Mouse (Mus musculus) CD4-positive, CD25-positive, alpha-beta regulatory T cell, adult 4 months (primary cell): Measurements from ENCODE around the gene Tk2. TPM values are rescaled to one million over a fixed set of nuclear protein-coding genes. Genes with fewer than 3 reads are reported as not detected.

Experiments used
- ATAC-seq: one replicate; pipeline ENCODE4 v1.8.0; 2017
- polyA plus RNA-seq, 2 experiments: library from polyadenylated mRNA; unstranded; fragments of 100-300 nt; shearing (Covaris generic); gene quantifications; one replicate each; pipeline ENCODE4 v1.2.1; 2017

The Tk2 gene
- polyA plus RNA-seq, 2 experiments from 2014 or later, result 41.8 to 62.5 TPM

DNA sequence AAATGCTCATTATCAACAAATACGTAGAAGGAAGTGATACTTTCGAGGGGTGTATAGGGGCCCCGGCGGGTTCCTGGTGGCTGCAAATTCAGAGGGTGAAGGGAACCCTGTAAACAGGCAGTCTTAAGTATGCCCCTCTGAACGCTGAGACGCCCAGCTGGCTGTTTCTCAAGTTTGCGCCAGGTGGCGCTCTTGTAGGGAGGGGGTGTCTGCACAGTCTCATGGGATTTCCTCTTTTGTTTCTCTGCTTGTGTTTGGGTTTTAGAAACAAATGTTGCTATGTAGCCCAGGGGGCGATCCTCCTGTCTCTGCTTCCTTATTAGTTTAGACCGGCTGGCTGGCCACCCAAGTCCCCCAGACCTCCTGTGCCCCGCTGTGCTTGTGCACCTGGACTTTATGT, 29.3 kb downstream of the Tk2 start:
- peak; percentile 86 for ATAC-seq

DNA sequence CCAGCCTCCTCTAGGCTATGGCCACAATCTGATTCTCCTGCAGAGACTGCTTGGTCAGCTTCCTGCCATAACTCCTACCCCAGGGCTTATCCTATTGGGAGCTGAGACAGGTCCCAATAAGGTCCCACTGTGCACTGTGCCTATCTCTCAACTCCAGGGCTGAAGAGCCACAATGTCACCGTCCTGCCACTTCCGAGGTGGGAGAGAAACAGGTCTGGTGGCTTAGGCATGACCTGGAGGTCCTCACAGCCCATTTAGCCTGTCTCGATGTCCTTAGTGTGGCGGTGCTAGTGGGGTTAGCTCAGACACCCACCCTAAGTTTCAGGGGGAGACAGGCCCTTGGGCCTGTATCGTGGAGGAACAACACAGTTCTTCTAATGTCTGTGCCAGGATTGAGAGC, 30.8 kb downstream of the Tk2 start:
- no peak for ATAC-seq

GRCm38 (mm10) chr8:104205292-104205691, 43.1 kb downstream of the Tk2 start:
- ATAC-seq, result no peak

GRCm38 (mm10) chr8:104202320-104202719, 46.0 kb downstream of the Tk2 start:
- no peak for ATAC-seq

DNA sequence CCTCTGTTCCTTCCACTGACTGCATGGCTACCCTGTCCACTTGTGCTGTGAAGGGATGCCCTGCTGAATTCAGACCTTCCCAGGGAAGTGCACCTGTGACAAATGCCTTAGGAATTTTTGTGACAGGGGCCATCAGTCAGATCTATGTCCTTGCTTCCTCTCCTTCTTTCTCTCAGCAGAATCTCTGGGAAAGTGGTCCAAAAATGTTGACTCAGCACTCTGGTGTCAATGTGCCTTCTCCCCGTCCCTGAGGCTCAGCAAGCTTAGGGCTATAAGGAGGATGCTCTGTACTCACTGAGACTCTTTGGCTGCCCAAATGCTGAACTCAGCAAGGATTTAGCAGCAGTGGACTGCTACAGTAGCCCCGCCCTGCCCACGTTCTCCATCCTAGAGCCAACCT, 46.7 kb downstream of the Tk2 start:
- no peak for ATAC-seq

DNA sequence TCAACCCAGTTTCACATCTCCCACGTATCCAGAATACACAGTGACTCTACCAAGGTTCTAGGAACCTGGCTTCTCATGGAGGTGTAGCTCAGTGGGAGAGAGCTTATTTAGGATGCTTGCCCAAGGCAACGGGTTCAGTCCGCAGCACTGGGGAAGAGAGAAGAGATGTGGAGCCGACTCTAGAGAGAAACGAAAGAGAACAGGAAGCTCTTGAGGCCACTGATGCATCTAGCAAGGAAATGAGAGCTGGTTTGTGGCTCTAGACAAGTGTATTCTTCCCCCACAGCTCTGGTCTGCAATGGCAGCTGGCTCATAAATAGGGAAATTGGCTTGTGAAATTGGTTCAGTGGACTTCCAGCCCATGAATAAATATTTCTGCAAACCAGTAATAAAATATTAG, 48.6 kb downstream of the Tk2 start:
- no peak for ATAC-seq

GRCm38 (mm10) chr8:104191496-104191895, 56.9 kb downstream of the Tk2 start:
- ATAC-seq, result peak; percentile 65

- no peak for ATAC-seq
Measured at GRCm38 (mm10) chr8:104190777-104191468, 57.4 kb downstream of the Tk2 start.

DNA sequence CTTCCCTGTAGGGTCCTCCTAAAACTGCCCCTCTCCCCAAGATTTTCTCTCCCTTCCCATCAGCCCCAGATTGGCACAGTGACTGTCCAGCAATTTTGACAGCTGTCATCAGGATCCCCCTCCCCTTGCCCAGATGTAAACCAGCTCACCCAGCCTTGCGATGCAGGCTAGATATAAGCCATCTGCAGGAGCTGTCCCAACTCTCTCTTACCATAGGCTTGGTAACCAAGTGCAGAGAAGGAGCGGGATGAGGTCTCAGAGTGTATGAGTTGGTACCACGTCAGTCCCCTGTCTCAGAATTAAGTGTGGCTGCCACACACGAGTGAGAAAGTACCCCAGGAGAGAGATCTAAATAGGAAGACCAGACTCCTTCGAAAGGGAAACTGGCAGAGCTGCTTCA, 59.9 kb downstream of the Tk2 start:
- no peak for ATAC-seq

DNA sequence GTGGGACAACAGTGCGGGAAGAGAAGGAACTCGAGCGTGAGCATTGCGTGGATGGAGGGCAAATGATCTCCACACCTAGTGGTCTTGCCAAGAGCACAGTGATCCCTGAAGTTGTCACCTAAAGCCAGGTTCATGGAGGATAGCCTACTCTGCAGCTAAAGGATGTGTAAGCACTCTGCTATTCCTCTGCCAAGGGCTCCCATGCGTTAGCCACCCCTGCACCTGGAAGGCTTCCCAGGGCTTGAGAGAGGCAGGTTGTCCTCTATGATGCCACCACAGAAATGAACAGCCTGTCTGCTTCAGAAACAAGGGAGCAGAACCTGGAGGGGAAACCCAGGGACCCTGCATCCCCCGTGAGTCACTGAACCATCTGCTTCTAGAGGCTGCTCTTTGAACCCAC, 60.7 kb downstream of the Tk2 start:
- ATAC-seq, result no peak

GRCm38 (mm10) chr8:104186827-104187226, 61.5 kb downstream of the Tk2 start:
- no peak for ATAC-seq

- no peak for ATAC-seq
Measured at GRCm38 (mm10) chr8:104184905-104185304, 63.5 kb downstream of the Tk2 start.

DNA sequence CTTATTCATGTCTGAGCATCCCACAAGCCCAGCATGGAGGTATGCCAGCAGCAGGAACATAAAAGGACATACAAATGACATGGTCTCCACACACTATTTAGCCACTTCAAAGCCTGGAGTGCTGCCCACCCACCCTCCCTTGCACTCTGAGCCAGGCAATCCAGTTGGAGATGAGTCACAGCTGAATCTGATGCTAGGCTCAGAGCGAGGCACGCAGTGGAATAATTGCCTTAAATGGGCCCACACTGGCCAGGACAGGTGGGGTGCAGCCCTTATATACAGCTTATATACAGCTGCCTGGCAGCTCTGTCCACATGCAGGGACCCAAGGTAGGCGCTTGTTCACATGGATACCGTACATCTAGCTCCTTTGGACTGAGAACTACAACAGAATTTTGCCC, 71.3 kb downstream of the Tk2 start:
- ATAC-seq, result no peak

Other genes with a start within 250 kb of the Tk2 start
- gene Cdh5, start 146.9 kb downstream of the Tk2 start, polyA plus RNA-seq, result not detected
- not detected for gene Bean1, start 78.1 kb downstream of the Tk2 start, polyA plus RNA-seq
- 10 to 100 TPM; 99.5 TPM for gene Cklf, start 2.3 kb upstream of the Tk2 start, polyA plus RNA-seq
- gene Cmtm2a, start 44.6 kb upstream of the Tk2 start, polyA plus RNA-seq, result under 1 TPM in 1 of 2 experiments, not detected in 1; 0.54 TPM
- not detected for gene Gm45711, start 61.5 kb upstream of the Tk2 start, polyA plus RNA-seq
- not detected for gene Cmtm1, start 61.6 kb upstream of the Tk2 start, polyA plus RNA-seq
- not detected for gene Gm11020, start 73.0 kb upstream of the Tk2 start, polyA plus RNA-seq
- not detected for gene Cmtm2b, start 73.7 kb upstream of the Tk2 start, polyA plus RNA-seq
- 10 to 100 TPM; 17.4 to 22.8 TPM for gene Cmtm3, start 90.9 kb upstream of the Tk2 start, polyA plus RNA-seq
- gene Cmtm4, start 147.2 kb upstream of the Tk2 start, polyA plus RNA-seq, result under 1 TPM; 0.16 to 0.43 TPM
- gene Dync1li2, start 194.5 kb upstream of the Tk2 start, polyA plus RNA-seq, result 10 to 100 TPM; 28.1 to 31.0 TPM